10 mouse cellular contexts compared by ENCODE assay signal in genomic region chr5:111590619-111591081, GRCm38 (mm10).
DNase-seq lines count a peak whose midpoint lies in the region; ATAC-seq lines count a peak whose summit lies in the region.
"Had no signal": no experiment of that assay in that cellular context is flagged by ENCODE, and none has a peak within 500 bp of the region (broad histone marks: within the 10 kb centered on the region; RNA-seq: fewer than 3 reads in every experiment).

No protein-coding gene starts in this region.

- peaks cover 4% of the 10 kb centered on the region; the same call in 1 of the 2 replicates for H3K27me3 ChIP-seq in kidney, embryonic 16.5 days (ENCODE audit: insufficient read depth, low read length)
- H3K27me3 ChIP-seq in embryonic facial prominence, embryonic 12.5 days = 0 out of 2 replicates have a peak, but pooled peaks cover 2% of the 10 kb centered on the region
- no peaks in the 10 kb centered on the region for H3K27me3 ChIP-seq in stomach, embryonic 14.5 days (ENCODE audit: control insufficient read depth, insufficient read depth, low read length)
- H3K27me3 ChIP-seq: liver, embryonic 15.5 days had no signal

- intact Hi-C loops in left cerebral cortex, postnatal 36 days (cut with DNase I) = no loop called here

- H3K36me3 ChIP-seq in kidney, embryonic 16.5 days (ENCODE audit: insufficient read depth, low read length) = no peaks in the 10 kb centered on the region
- H3K36me3 ChIP-seq in embryonic facial prominence, embryonic 12.5 days = no peaks in the 10 kb centered on the region
- H3K36me3 ChIP-seq in stomach, embryonic 14.5 days (ENCODE audit: control insufficient read depth, insufficient read depth, low read length) = no peaks in the 10 kb centered on the region
- H3K36me3 ChIP-seq: G1E; liver, embryonic 15.5 days had no signal

- H3K4me3 ChIP-seq in kidney, embryonic 16.5 days (ENCODE audit: low read length) = no peak overlapping the region
- H3K4me3 ChIP-seq in embryonic facial prominence, embryonic 12.5 days = no peak overlapping the region
- no peak overlapping the region for H3K4me3 ChIP-seq in stomach, embryonic 14.5 days (ENCODE audit: low read depth, low read length)
- H3K4me3 ChIP-seq: liver, embryonic 15.5 days had no signal

- no peak for DNase-seq in kidney, postnatal 14 days
- peak; percentile 53 for DNase-seq in left cerebral cortex, postnatal 36 days (ENCODE audit: low spot score in 2 of 2)
- DNase-seq in cerebellum, adult 9-11 months = no peak
- no peak for DNase-seq in ovary, postnatal 10 days (ENCODE audit: low spot score)

- no peak overlapping the region for H3K9ac ChIP-seq in kidney, embryonic 16.5 days (replicated peaks; ENCODE audit: low read length)
- peak overlapping the region; percentile 20; the same call in 1 of the 2 replicates for H3K9ac ChIP-seq in embryonic facial prominence, embryonic 12.5 days
- no peak overlapping the region for H3K9ac ChIP-seq in stomach, embryonic 14.5 days (replicated peaks; ENCODE audit: low read depth, low read length)
- H3K9ac ChIP-seq: liver, embryonic 15.5 days had no signal

- peaks cover 6% of the 10 kb centered on the region for H3K4me1 ChIP-seq in kidney, embryonic 16.5 days (ENCODE audit: insufficient read depth, low read length)
- peaks cover 16% of the 10 kb centered on the region for H3K4me1 ChIP-seq in embryonic facial prominence, embryonic 12.5 days
- peaks cover 7% of the 10 kb centered on the region; the same call in 1 of the 2 replicates for H3K4me1 ChIP-seq in stomach, embryonic 14.5 days (ENCODE audit: control insufficient read depth, insufficient read depth, low read length)
- H3K4me1 ChIP-seq: liver, embryonic 15.5 days had no signal

- WGBS in kidney, embryonic 16.5 days = 9% methylated on average over 4 of the region's 4 CpGs
- WGBS in embryonic facial prominence, embryonic 12.5 days = 4% methylated on average over 4 of the region's 4 CpGs
- WGBS in stomach, embryonic 14.5 days = 8% methylated on average over 4 of the region's 4 CpGs

- H3K9me3 ChIP-seq in kidney, embryonic 16.5 days (ENCODE audit: low read length) = no peaks in the 10 kb centered on the region
- H3K9me3 ChIP-seq in embryonic facial prominence, embryonic 12.5 days = no peaks in the 10 kb centered on the region
- H3K9me3 ChIP-seq in stomach, embryonic 14.5 days (ENCODE audit: control insufficient read depth, low read depth, low read length) = no peaks in the 10 kb centered on the region
- H3K9me3 ChIP-seq: liver, embryonic 15.5 days had no signal

- peak; percentile 66; the same call in 1 of the 2 replicates for ATAC-seq in kidney, embryonic 16.5 days (ENCODE audit: low FRiP score, low TSS enrichment)
- peak; percentile 64 for ATAC-seq in embryonic facial prominence, embryonic 12.5 days (ENCODE audit: insufficient number of reproducible peaks, insufficient read depth, low FRiP score, low TSS enrichment)
- ATAC-seq in stomach, embryonic 14.5 days (ENCODE audit: insufficient number of reproducible peaks, insufficient read depth, low FRiP score, low read depth) = peak; percentile 76; the same call in 1 of the 2 replicates
- no peak for ATAC-seq in cerebellum, adult (ENCODE audit: insufficient number of reproducible peaks, low FRiP score, low TSS enrichment)

- H3K27ac ChIP-seq in kidney, embryonic 16.5 days (ENCODE audit: low read length) = peak overlapping the region; percentile 52; the same call in 1 of the 2 replicates
- H3K27ac ChIP-seq in embryonic facial prominence, embryonic 12.5 days = peak overlapping the region; percentile 92
- peak overlapping the region; percentile 66 for H3K27ac ChIP-seq in stomach, embryonic 14.5 days (ENCODE audit: low read length)
- H3K27ac ChIP-seq: liver, embryonic 15.5 days had no signal

- H3K4me2 ChIP-seq in kidney, embryonic 16.5 days (replicated peaks; ENCODE audit: low read depth, low read length) = no peak overlapping the region
- no peak overlapping the region for H3K4me2 ChIP-seq in embryonic facial prominence, embryonic 12.5 days (replicated peaks)
- H3K4me2 ChIP-seq in stomach, embryonic 14.5 days (replicated peaks; ENCODE audit: low read depth, low read length) = no peak overlapping the region
- H3K4me2 ChIP-seq: liver, embryonic 15.5 days had no signal

Comparison
In these comparisons a context has a peak if more than half of its experiments do, and no peak if none do; other contexts are left out.
1. DNase-seq: peak in left cerebral cortex, postnatal 36 days (2 of 2); none in kidney, postnatal 14 days (single experiment), cerebellum, adult 9-11 months (single experiment) and ovary, postnatal 10 days (single experiment).
2. Peak in every context shown above with its lines, with median percentiles within 50 percentile points of each other: H3K27ac ChIP-seq.